Comparison of ENCODE assay signal across 10 mouse cellular contexts in the genomic region with DNA sequence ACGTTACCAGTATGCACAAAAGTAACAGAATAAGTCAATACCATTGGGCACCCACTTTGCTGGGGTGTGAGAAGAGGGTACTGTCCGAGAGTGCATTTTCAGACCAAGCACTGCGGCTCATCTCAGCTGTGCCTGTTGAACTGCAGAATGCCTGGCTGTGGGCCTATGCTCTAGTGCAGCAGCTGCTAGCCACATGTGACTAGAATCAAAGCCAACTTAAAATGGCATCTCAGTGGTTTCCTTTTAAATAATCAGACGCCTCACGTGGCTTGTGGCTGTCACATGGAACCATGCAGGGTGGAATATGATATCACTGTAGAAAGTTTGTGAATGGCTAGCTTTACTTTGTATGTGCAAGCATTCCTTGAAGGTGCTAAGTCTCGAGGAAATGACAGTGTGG.
A peak's percentile ranks its signal among the peaks of the same experiment; 100 is the strongest.
DNase-seq lines count a peak whose midpoint lies in the region; ATAC-seq and TF ChIP-seq lines count a peak whose summit lies in the region.
"Had no signal": no experiment of that assay in that cellular context is flagged by ENCODE, and none has a peak within 500 bp of the region (broad histone marks: within the 10 kb centered on the region; RNA-seq: fewer than 3 reads in every experiment).

No protein-coding gene starts in this region.

- H3K9me3 ChIP-seq in hindbrain, embryonic 16.5 days (ENCODE audit: control insufficient read depth, low read length), result no peaks in the 10 kb centered on the region
- H3K9me3 ChIP-seq in hindbrain, embryonic 14.5 days (ENCODE audit: control insufficient read depth, low read length), result no peaks in the 10 kb centered on the region
- H3K9me3 ChIP-seq in lung, postnatal 0 days (ENCODE audit: low read length), result no peaks in the 10 kb centered on the region
- H3K9me3 ChIP-seq: liver, embryonic 15.5 days had no signal

- H3K4me1 ChIP-seq in hindbrain, embryonic 16.5 days (ENCODE audit: control insufficient read depth, insufficient read depth, low read depth, low read length), result peaks cover 20% of the 10 kb centered on the region
- peaks cover 28% of the 10 kb centered on the region for H3K4me1 ChIP-seq in hindbrain, embryonic 14.5 days (replicated peaks; ENCODE audit: control insufficient read depth, insufficient read depth, low read length)
- H3K4me1 ChIP-seq in lung, postnatal 0 days (ENCODE audit: insufficient read depth, low read depth, low read length), result no peaks in the 10 kb centered on the region; the same call in 1 of the 2 replicates
- H3K4me1 ChIP-seq: liver, embryonic 15.5 days had no signal

- DNase-seq in hindbrain, embryonic 14.5 days (ENCODE audit: low spot score), result no peak
- peak; percentile 36 for DNase-seq in brain, adult 2 months (ENCODE audit: low read depth, low spot score)
- DNase-seq in gastrocnemius, postnatal 10 days, result peak; percentile 41
- DNase-seq in lung, postnatal 0 days (ENCODE audit: low spot score), result peak; percentile 22
- DNase-seq in urinary bladder, postnatal 36 days (ENCODE audit: low spot score in 2 of 2), result no peak
- DNase-seq in spleen, postnatal 10 days (ENCODE audit: low spot score in 2 of 2), result no peak
- DNase-seq: thymus, postnatal 25 days had no signal

- peak; percentile 22; the same call in 1 of the 2 replicates for ATAC-seq in hindbrain, embryonic 16.5 days
- no peak for ATAC-seq in hindbrain, embryonic 14.5 days (ENCODE audit: low FRiP score)
- ATAC-seq in lung, postnatal 0 days, result no peak
- ATAC-seq: Patski had no signal

- no peak overlapping the region for H3K9ac ChIP-seq in hindbrain, embryonic 16.5 days (ENCODE audit: low read depth, low read length)
- H3K9ac ChIP-seq in hindbrain, embryonic 14.5 days, result no peak overlapping the region
- H3K9ac ChIP-seq in lung, postnatal 0 days (replicated peaks; ENCODE audit: low read depth), result no peak overlapping the region
- H3K9ac ChIP-seq: liver, embryonic 15.5 days had no signal

- peaks cover 3% of the 10 kb centered on the region; the same call in 1 of the 2 replicates for H3K27me3 ChIP-seq in hindbrain, embryonic 16.5 days (replicated peaks; ENCODE audit: control insufficient read depth, insufficient read depth, low read length)
- H3K27me3 ChIP-seq in hindbrain, embryonic 14.5 days (ENCODE audit: control insufficient read depth, insufficient read depth, low read length), result 0 out of 2 replicates have a peak, but pooled peaks cover 6% of the 10 kb centered on the region
- H3K27me3 ChIP-seq in lung, postnatal 0 days (replicated peaks; ENCODE audit: insufficient read depth, low read length), result no peaks in the 10 kb centered on the region
- H3K27me3 ChIP-seq: liver, embryonic 15.5 days; Patski had no signal

- H3K36me3 ChIP-seq in hindbrain, embryonic 16.5 days (ENCODE audit: control insufficient read depth, insufficient read depth, low read length), result no peaks in the 10 kb centered on the region
- H3K36me3 ChIP-seq in hindbrain, embryonic 14.5 days (replicated peaks; ENCODE audit: control insufficient read depth, insufficient read depth), result no peaks in the 10 kb centered on the region
- H3K36me3 ChIP-seq in lung, postnatal 0 days (ENCODE audit: insufficient read depth, low read length), result no peaks in the 10 kb centered on the region
- H3K36me3 ChIP-seq: liver, embryonic 15.5 days had no signal

- TF ChIP-seq CTCF in lung, postnatal 0 days (IDR thresholded peaks at IDR 0.05), result no peak

- TF ChIP-seq EP300 in lung, postnatal 0 days (IDR thresholded peaks at IDR 0.05), result no peak

- no peak overlapping the region for H3K4me2 ChIP-seq in hindbrain, embryonic 16.5 days (ENCODE audit: low read length)
- H3K4me2 ChIP-seq in hindbrain, embryonic 14.5 days (replicated peaks), result no peak overlapping the region
- H3K4me2 ChIP-seq in lung, postnatal 0 days (replicated peaks; ENCODE audit: low read depth, low read length), result no peak overlapping the region
- H3K4me2 ChIP-seq: liver, embryonic 15.5 days had no signal

- H3K27ac ChIP-seq in hindbrain, embryonic 16.5 days (ENCODE audit: low read depth, low read length), result no peak overlapping the region
- no peak overlapping the region for H3K27ac ChIP-seq in hindbrain, embryonic 14.5 days
- no peak overlapping the region for H3K27ac ChIP-seq in lung, postnatal 0 days (ENCODE audit: low read length)
- H3K27ac ChIP-seq: liver, embryonic 15.5 days had no signal

- H3K4me3 ChIP-seq in hindbrain, embryonic 16.5 days (ENCODE audit: low read length), result no peak overlapping the region
- no peak overlapping the region for H3K4me3 ChIP-seq in hindbrain, embryonic 14.5 days (replicated peaks; ENCODE audit: low read length)
- H3K4me3 ChIP-seq in lung, postnatal 0 days (ENCODE audit: low read depth, low read length), result no peak overlapping the region
- H3K4me3 ChIP-seq: liver, embryonic 15.5 days had no signal

- WGBS in hindbrain, embryonic 16.5 days, result 56% methylated on average over 6 of the region's 6 CpGs
- 68% methylated on average over 6 of the region's 6 CpGs for WGBS in hindbrain, embryonic 14.5 days
- whole genome bisulfite sequencing in lung, postnatal 0 days, result 70% methylated on average over 6 of the region's 6 CpGs

Comparison
In these comparisons a context has a peak if more than half of its experiments do, and no peak if none do; other contexts are left out.
1. DNase-seq: peak in brain, adult 2 months (single experiment), gastrocnemius, postnatal 10 days (single experiment) and lung, postnatal 0 days (single experiment); none in hindbrain, embryonic 14.5 days (single experiment), urinary bladder, postnatal 36 days (0 of 2) and spleen, postnatal 10 days (0 of 2).